In genomic region chr5:137601365-137601729, GRCm38 (mm10) we compare ENCODE assay signal across 8 mouse cellular contexts. TPM values are rescaled to one million over a fixed set of nuclear protein-coding genes. Genes with fewer than 3 reads are reported as not detected.
DNase-seq lines count a peak whose midpoint lies in the region; ATAC-seq and TF ChIP-seq lines count a peak whose summit lies in the region.

No protein-coding gene starts in this region.

- peaks cover 19% of the 10 kb centered on the region for H3K79me2 ChIP-seq in C2C12 (ENCODE audit: control insufficient read depth, insufficient read depth)
- peaks cover 33% of the 10 kb centered on the region for H3K79me2 ChIP-seq in macrophage (ENCODE audit: inconsistent target)

- TF ChIP-seq CTCF in C2C12 (IDR thresholded peaks at IDR 0.05; ENCODE audit: control insufficient read depth, insufficient read depth, insufficient read length) (no peak), G1E (IDR thresholded peaks at IDR 0.05; ENCODE audit: low read depth, low read length) (no peak)

- H3K36me3 ChIP-seq in C2C12 (ENCODE audit: control insufficient read depth, insufficient read depth) (peaks cover 29% of the 10 kb centered on the region), G1E (replicated peaks) (peaks cover 43% of the 10 kb centered on the region), macrophage (ENCODE audit: inconsistent target) (no peaks in the 10 kb centered on the region)
- H3K36me3 ChIP-seq in kidney, embryonic 14.5 days (ENCODE audit: control insufficient read depth, insufficient read depth, low read length) = peaks cover 18% of the 10 kb centered on the region; the same call in 1 of the 2 replicates

- H3ac ChIP-seq in C2C12 (ENCODE audit: control insufficient read depth, insufficient read length, low read depth) = peak overlapping the region; percentile 3

- peak overlapping the region; percentile 78 for H3K9ac ChIP-seq in kidney, embryonic 14.5 days (ENCODE audit: low read depth, low read length)

- H3K79me3 ChIP-seq in C2C12 (ENCODE audit: low read depth) = peaks cover 4% of the 10 kb centered on the region

- H3K27me3 ChIP-seq in C2C12 (ENCODE audit: control insufficient read depth, insufficient read depth, insufficient read length) = no peaks in the 10 kb centered on the region
- no peaks in the 10 kb centered on the region for H3K27me3 ChIP-seq in G1E (ENCODE audit: insufficient read depth, low read length)
- H3K27me3 ChIP-seq in kidney, embryonic 14.5 days (ENCODE audit: control insufficient read depth, insufficient read depth, low read length) = no peaks in the 10 kb centered on the region

- ATAC-seq in G1E (ENCODE audit: extremely low read depth, insufficient number of reproducible peaks, low FRiP score, poor library complexity, severe bottlenecking) = no peak
- ATAC-seq in kidney, embryonic 14.5 days (ENCODE audit: low FRiP score, low TSS enrichment) = no peak

- H3K4me3 ChIP-seq in C2C12 (ENCODE audit: insufficient read depth, poor library complexity, severe bottlenecking) (peak overlapping the region; percentile 33), G1E (ENCODE audit: low read depth, low read length) (peak overlapping the region; percentile 76), macrophage (ENCODE audit: inconsistent target) (peak overlapping the region; percentile 67)
- H3K4me3 ChIP-seq in kidney, embryonic 14.5 days (ENCODE audit: low read length) = peak overlapping the region; percentile 79

- peak overlapping the region; percentile 59 for H3K27ac ChIP-seq in kidney, embryonic 14.5 days (ENCODE audit: low read depth, low read length)
- peak overlapping the region; percentile 98 for H3K27ac ChIP-seq in macrophage

- under 1% methylated on average over 22 of the region's 22 CpGs for WGBS in kidney, embryonic 14.5 days
- 0% methylated on average over 22 of the region's 22 CpGs for WGBS in macrophage (ENCODE audit: missing documents)

- H3K4me1 ChIP-seq in G1E (ENCODE audit: insufficient read depth, low read depth, low read length) = peaks cover 70% of the 10 kb centered on the region
- H3K4me1 ChIP-seq in kidney, embryonic 14.5 days (ENCODE audit: control insufficient read depth, insufficient read depth, low read length) = peaks cover 17% of the 10 kb centered on the region

- H3K4me2 ChIP-seq in kidney, embryonic 14.5 days (replicated peaks; ENCODE audit: low read depth, low read length) = peak overlapping the region; percentile 63

- no peak for DNase-seq in G1E (ENCODE audit: low spot score)
- DNase-seq in forelimb bud, embryonic 11.5 days (ENCODE audit: low read depth, low spot score) = peak; percentile 33
- peak; percentile 34 for DNase-seq in yolk sac, embryonic 10.5 days (ENCODE audit: low spot score)
- no peak for DNase-seq in layer of hippocampus, adult 11-12 months (ENCODE audit: low spot score)
- no peak for DNase-seq in cerebellum, adult 9-11 months

- H3K9me3 ChIP-seq in G1E (replicated peaks) = no peaks in the 10 kb centered on the region
- H3K9me3 ChIP-seq in kidney, embryonic 14.5 days (ENCODE audit: control insufficient read depth, low read length) = no peaks in the 10 kb centered on the region

TF ChIP-seq in C2C12, 6 proteins besides CTCF, POLR2A, EP300 and RAD21:
- TF ChIP-seq MYOD1 (IDR thresholded peaks at IDR 0.05; ENCODE audit: control insufficient read depth, insufficient read length, low read depth) (no peak), USF1 (IDR thresholded peaks at IDR 0.05; ENCODE audit: low read depth) (no peak), MYOG (IDR thresholded peaks at IDR 0.05; ENCODE audit: control insufficient read depth, extremely low read depth, insufficient read length) (no peak), FOSL1 (IDR thresholded peaks at IDR 0.05; ENCODE audit: insufficient read depth, low read length, poor library complexity, severe bottlenecking) (no peak), CEBPB (IDR thresholded peaks at IDR 0.05; ENCODE audit: low read depth) (no peak), MAX (IDR thresholded peaks at IDR 0.05) (no peak)

RNA-seq across cellular contexts. Expression of gene Mospd3, which starts 0.5 kb away (rescaled TPM):
- polyA plus RNA-seq in C2C12 (2012; fragmentation: generic; extraction: Trizol) (28.6 TPM), G1E (2012) (316 and 504 TPM in 2 replicates), macrophage (2018) (35.3 to 72.3 TPM (median 54.2 TPM) in 3 replicates)
- total RNA-seq in G1E (2014; fragmentation: Nextera tagmentation) (58.9 and 61.2 TPM in 2 replicates), G1E (2017) (3.8 and 5.4 TPM in 2 replicates)
- 25.4 and 27.6 TPM in 2 replicates for polyA plus RNA-seq in kidney, embryonic 14.5 days (2014; fragmentation: Nextera tagmentation; extraction: Ambion mirVana)
- 10 to 100 TPM in 16 of 26 experiments, 1 to 10 TPM in 10; 2.8 to 63.3 (median 15.4) TPM for total RNA-seq in macrophage (2018; cell fraction: chromatin; rRNA removed)
- 10 to 100 TPM; 22.6 to 67.2 (median 40.9) TPM for total RNA-seq in macrophage (2018; cell fraction: cytosol; rRNA removed)
- total RNA-seq in macrophage (2018; cell fraction: nucleus; rRNA removed) = 10 to 100 TPM in 23 of 26 experiments, 1 to 10 TPM in 3; 6.8 to 60.3 (median 22.0) TPM

RNA-seq across cellular contexts. Expression of gene Pcolce, which starts 12.2 kb away (rescaled TPM):
- polyA plus RNA-seq in C2C12 (2012; fragmentation: generic; extraction: Trizol) = 651 TPM
- total RNA-seq in G1E (2014; fragmentation: Nextera tagmentation) = not detected in 2 replicates
- 0.16 and 0.23 TPM in 2 replicates for total RNA-seq in G1E (2017)
- 0.08 and 0.17 TPM in 2 replicates for polyA plus RNA-seq in G1E (2012)
- polyA plus RNA-seq in kidney, embryonic 14.5 days (2014; fragmentation: Nextera tagmentation; extraction: Ambion mirVana) = 96.0 and 97.6 TPM in 2 replicates
- total RNA-seq in macrophage (2018; cell fraction: chromatin; rRNA removed) = 10 to 100 TPM in 1 of 26 experiments, 1 to 10 TPM in 16, under 1 TPM in 3, not detected in 6; 0.68 to 88.8 (median 1.8) TPM
- under 1 TPM in 23 of 26 experiments, not detected in 3; 0.07 to 0.58 (median 0.20) TPM for total RNA-seq in macrophage (2018; cell fraction: cytosol; rRNA removed)
- 10 to 100 TPM in 1 of 26 experiments, 1 to 10 TPM in 4, under 1 TPM in 15, not detected in 6; 0.25 to 16.0 (median 0.67) TPM for total RNA-seq in macrophage (2018; cell fraction: nucleus; rRNA removed)
- polyA plus RNA-seq in macrophage (2018) = 0.41 to 0.44 TPM in 2 of 3 replicates, not detected in the other

RNA-seq across cellular contexts. Expression of gene Fbxo24, which starts 27.5 kb away (rescaled TPM):
- polyA plus RNA-seq in C2C12 (2012; fragmentation: generic; extraction: Trizol) = 0.29 TPM
- total RNA-seq in G1E (2014; fragmentation: Nextera tagmentation) = not detected in 2 replicates
- 0.06 and 0.11 TPM in 2 replicates for total RNA-seq in G1E (2017)
- polyA plus RNA-seq in G1E (2012) = 0.05 and 0.06 TPM in 2 replicates
- polyA plus RNA-seq in kidney, embryonic 14.5 days (2014; fragmentation: Nextera tagmentation; extraction: Ambion mirVana) = not detected in 2 replicates
- under 1 TPM in 16 of 26 experiments, not detected in 10; 0.21 to 0.96 (median 0.40) TPM for total RNA-seq in macrophage (2018; cell fraction: chromatin; rRNA removed)
- under 1 TPM in 9 of 26 experiments, not detected in 17; 0.03 to 0.16 (median 0.09) TPM for total RNA-seq in macrophage (2018; cell fraction: cytosol; rRNA removed)
- total RNA-seq in macrophage (2018; cell fraction: nucleus; rRNA removed) = under 1 TPM in 12 of 26 experiments, not detected in 14; 0.22 to 0.54 (median 0.39) TPM
- 0.09 TPM in 1 of 3 replicates, not detected in the others for polyA plus RNA-seq in macrophage (2018)

RNA-seq across cellular contexts. Expression of gene Lrch4, which starts 27.6 kb away (rescaled TPM):
- 27.5 TPM for polyA plus RNA-seq in C2C12 (2012; fragmentation: generic; extraction: Trizol)
- 92.8 and 98.9 TPM in 2 replicates for total RNA-seq in G1E (2014; fragmentation: Nextera tagmentation)
- 20.6 and 23.3 TPM in 2 replicates for total RNA-seq in G1E (2017)
- polyA plus RNA-seq in G1E (2012) = 192 and 269 TPM in 2 replicates
- 37.6 and 43.2 TPM in 2 replicates for polyA plus RNA-seq in kidney, embryonic 14.5 days (2014; fragmentation: Nextera tagmentation; extraction: Ambion mirVana)
- total RNA-seq in macrophage (2018; cell fraction: chromatin; rRNA removed) = 100 to 1,000 TPM; 167 to 732 (median 499) TPM
- 100 to 1,000 TPM in 19 of 26 experiments, 10 to 100 TPM in 7; 63.8 to 148 (median 112) TPM for total RNA-seq in macrophage (2018; cell fraction: cytosol; rRNA removed)
- 100 to 1,000 TPM; 111 to 438 (median 231) TPM for total RNA-seq in macrophage (2018; cell fraction: nucleus; rRNA removed)
- polyA plus RNA-seq in macrophage (2018) = 51.6 to 108 TPM (median 60.3 TPM) in 3 replicates

RNA-seq across cellular contexts. Expression of gene Gm20605, which starts 27.6 kb away (rescaled TPM):
- polyA plus RNA-seq in C2C12 (2012; fragmentation: generic; extraction: Trizol) = 5.0 TPM
- total RNA-seq in G1E (2014; fragmentation: Nextera tagmentation) = 27.2 and 44.5 TPM in 2 replicates
- total RNA-seq in G1E (2017) = 9.5 and 11.4 TPM in 2 replicates
- 11.0 and 14.5 TPM in 2 replicates for polyA plus RNA-seq in G1E (2012)
- 5.7 and 12.5 TPM in 2 replicates for polyA plus RNA-seq in kidney, embryonic 14.5 days (2014; fragmentation: Nextera tagmentation; extraction: Ambion mirVana)
- total RNA-seq in macrophage (2018; cell fraction: chromatin; rRNA removed) = 100 to 1,000 TPM in 18 of 26 experiments, 10 to 100 TPM in 8; 40.1 to 196 (median 131) TPM
- total RNA-seq in macrophage (2018; cell fraction: cytosol; rRNA removed) = 10 to 100 TPM in 5 of 26 experiments, 1 to 10 TPM in 18, under 1 TPM in 3; 0.65 to 15.9 (median 4.3) TPM
- 100 to 1,000 TPM in 8 of 26 experiments, 10 to 100 TPM in 18; 27.9 to 148 (median 83.5) TPM for total RNA-seq in macrophage (2018; cell fraction: nucleus; rRNA removed)
- polyA plus RNA-seq in macrophage (2018) = 4.9 to 17.8 TPM (median 5.5 TPM) in 3 replicates

Comparison
In these comparisons a context has a peak if more than half of its experiments do, and no peak if none do; other contexts are left out.
1. DNase-seq: peak in forelimb bud, embryonic 11.5 days (single experiment) and yolk sac, embryonic 10.5 days (single experiment); none in G1E (single experiment), layer of hippocampus, adult 11-12 months (single experiment) and cerebellum, adult 9-11 months (single experiment).
2. RNA of gene Pcolce, which starts 12.2 kb away (polyA plus RNA-seq): 651 TPM in C2C12 (single experiment) and 96.0 to 97.6 TPM in kidney, embryonic 14.5 days; 0.41 to 0.44 TPM in macrophage and 0.08 to 0.17 TPM in G1E; every median in the first group is over 10 times any median in the second.
3. Peak in every context shown above with its lines, with median percentiles within 50 percentile points of each other: H3K4me3 ChIP-seq.